Mouse (Mus musculus): ENCODE measurements around the gene Arhgap30. TPM values are rescaled to one million over a fixed set of nuclear protein-coding genes. Genes with fewer than 3 reads are reported as not detected.

The Arhgap30 gene
- polyA plus RNA-seq (2012; rRNA removed) = 1.4 and 1.8 TPM in 2 replicates

DNA sequence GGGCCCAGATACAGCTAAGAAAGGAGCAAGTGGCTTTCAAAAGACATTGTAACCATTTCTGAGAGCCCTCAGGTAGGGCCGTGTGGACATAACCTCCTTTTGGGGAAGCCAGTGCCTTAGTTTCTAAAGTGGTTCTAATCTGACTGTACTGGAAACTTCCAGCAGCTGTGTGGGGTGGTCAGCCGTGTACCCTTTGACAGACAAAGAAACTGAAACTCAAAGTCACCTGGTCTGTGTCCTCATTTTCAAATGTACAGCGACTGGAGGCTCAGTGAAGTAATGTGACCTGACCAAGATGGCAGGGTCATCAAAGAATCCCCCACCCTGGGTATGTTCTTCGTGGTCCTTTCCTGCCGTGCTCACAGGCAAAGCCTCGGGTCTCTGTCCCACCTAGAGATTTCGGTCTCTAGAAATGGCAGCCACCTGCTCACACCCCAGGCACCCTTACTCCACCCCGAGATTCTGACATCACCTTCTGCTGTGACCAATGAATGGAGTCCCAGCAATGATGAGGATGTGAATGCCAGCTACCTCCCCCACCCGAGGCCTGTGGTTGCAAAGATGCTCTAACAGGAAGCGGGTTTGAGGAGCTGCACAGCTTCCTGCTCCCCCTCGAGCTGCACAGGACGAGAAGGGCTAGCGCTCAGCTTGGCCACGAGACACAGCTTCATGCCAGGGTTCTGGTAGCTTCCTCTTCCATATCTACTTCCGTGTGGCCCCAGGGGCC is at the start of gene Arhgap30:
Arhgap30 (plus strand) TSS at position 579 of the 727 bp plus-strand sequence.
- DNase-seq (ENCODE audit: extremely low spot score in 1 of 2, low spot score in 1 of 2) = no peak

DNA sequence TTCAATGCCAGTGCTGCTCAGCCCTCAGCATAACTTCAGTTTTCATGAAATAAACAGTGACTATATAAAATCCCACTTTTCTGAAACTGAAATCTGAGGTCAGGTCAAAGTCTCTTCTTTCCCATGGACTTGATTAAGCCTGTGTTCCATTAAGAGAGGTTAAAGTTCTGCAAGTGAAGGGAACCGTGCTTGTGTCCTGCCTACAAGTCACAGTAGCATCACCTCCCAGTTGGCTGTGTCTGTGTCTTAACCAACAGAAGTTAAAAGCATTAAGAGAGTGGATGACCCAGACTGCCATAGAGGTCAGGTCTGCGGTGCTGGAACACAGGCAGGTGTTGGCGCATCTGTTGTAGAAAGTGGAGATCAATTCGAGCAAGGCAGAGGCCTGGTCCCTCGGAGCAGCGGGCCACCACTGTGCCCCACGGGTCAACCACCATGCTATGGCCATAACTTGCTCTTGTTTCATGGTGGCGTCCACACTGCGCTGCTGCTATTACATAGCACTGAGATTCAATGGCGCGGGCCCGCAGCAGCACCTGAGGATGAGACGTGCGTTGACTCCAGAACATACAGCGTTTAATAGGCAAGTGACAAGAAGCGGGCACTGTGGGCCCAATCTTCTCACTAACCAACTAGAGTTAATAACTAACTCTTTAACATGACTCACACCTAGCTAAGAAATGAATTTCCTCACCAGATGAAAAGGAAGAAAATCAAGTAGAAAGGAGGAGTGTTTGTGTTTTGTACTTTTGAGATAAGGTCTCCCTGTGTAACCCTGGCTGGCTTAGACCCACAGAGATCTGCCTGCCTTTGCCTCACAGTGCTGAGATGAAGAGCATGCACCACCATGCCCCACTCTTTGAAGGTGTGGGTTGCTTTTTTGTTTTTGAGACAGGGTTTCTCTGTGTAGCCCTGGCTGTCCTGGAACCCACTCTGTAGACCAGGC is 46.2 kb upstream of the Arhgap30 start:
- DNase-seq (ENCODE audit: extremely low spot score in 1 of 2, low spot score in 1 of 2) = no peak

DNA sequence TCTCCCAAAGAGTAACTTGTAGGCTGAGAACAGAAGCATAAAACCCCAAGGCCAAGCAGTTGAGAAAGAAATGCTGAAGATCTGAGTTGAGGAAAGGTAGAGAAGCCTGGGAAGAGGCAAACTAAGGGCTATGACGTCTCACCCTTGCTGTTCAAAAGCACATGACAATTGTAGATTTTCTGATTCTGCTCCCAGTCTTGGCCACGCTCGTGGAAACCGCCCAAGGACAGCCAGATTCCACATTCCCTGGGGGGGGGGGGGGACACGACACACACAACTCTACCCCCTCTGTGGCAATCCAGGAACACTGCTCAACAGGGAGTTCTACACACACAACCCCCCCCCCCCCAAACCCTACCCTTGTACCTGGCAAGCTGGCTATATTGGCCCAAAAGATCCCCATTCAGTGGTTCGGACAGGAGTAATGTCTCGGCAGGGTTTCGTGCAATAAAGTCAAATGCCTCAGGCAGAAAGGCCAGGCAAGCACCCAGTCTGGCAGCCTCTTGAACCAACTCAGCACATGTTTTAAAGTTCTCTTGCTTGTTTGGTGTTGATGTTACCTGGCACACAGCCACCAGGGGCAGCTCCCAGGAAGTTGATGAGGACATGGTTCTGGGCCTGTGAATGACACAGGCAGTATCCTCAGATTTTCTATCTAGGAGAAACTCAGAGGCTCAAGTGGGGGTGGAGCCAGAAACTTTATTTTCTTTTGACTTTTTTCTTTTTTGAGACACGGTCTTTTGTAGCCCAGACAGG is 44.7 kb upstream of the Arhgap30 start:
- no peak for DNase-seq (ENCODE audit: extremely low spot score in 1 of 2, low spot score in 1 of 2)

- DNase-seq (ENCODE audit: extremely low spot score in 1 of 2, low spot score in 1 of 2) = no peak
Observed at GRCm38 (mm10) chr1:171344715-171345114, 44.0 kb upstream of the Arhgap30 start.

DNA sequence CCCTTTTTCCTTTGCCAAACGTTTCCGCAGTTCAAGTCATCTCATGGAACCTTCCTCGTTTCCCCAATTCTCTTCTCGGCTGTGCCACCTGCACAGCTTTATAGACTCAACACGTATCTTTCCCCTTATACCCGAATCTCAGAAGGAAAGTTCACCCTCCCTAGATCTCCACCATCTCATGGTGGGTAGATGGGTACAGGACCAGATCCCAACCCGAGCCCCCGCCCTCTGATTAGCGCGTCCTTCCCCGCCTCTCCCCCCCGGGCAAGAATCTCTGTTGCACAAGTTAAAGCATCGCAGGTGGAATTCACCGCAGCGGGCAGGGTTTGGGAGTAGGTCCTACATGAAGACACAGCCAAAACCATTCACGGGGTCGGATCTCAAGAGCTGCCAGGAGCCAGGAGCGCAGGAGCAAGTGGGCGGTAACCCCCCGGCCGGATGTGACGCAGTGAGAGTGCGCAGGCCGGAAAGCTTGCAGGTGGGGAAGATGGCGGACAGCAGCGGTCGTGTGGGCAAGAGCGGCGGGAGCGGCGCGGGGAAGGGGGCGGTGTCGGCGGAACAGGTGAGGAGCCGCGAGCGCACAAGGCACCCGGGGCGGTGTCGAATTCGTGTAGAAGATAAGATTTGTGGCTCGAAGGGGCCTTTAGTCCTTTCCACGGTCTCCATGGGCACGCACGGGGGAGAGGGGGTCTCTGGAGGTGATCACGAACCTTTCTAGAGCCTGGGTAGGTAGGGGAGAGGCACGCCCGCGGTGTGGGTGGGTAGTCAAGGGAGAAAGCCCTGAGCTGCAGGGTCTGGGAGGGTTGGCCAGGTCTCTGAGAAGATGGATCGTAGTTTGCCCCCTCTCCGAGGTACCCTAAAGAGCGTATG is 43.3 kb upstream of the Arhgap30 start, which contains the start of the genes Nit1 and Pfdn2:
Nit1 (minus strand) TSS at position 422 of the 870 bp plus-strand sequence.
Pfdn2 (plus strand) TSS at position 446 of the 870 bp plus-strand sequence.
- DNase-seq (ENCODE audit: extremely low spot score in 1 of 2, low spot score in 1 of 2) = peak; percentile 81 to 93

DNA sequence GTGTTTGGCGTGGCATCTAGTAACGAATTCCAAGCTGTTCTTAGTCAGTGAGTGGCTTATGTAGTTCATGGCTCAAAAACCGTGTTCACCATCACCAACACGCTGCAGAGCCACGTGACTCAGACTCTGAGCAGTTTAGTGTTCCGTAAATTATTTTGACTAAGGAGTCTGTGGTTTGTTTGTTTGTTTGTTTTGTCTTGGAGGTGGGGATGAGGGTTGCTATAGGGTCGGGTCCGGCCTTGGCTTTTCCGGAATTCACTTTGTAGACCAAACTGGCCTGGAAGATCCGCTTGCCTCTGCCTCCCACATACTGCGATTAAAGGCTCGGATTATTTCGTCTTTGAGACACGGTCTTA is 42.7 kb upstream of the Arhgap30 start:
- no peak for DNase-seq (ENCODE audit: extremely low spot score in 1 of 2, low spot score in 1 of 2)

GRCm38 (mm10) chr1:171348665-171349064 is 40.1 kb upstream of the Arhgap30 start:
- DNase-seq (ENCODE audit: extremely low spot score in 1 of 2, low spot score in 1 of 2) = no peak

- no peak for DNase-seq (ENCODE audit: extremely low spot score in 1 of 2, low spot score in 1 of 2)
Observed at GRCm38 (mm10) chr1:171349210-171349609, 39.5 kb upstream of the Arhgap30 start.

- DNase-seq (ENCODE audit: extremely low spot score in 1 of 2, low spot score in 1 of 2) = no peak
Observed at GRCm38 (mm10) chr1:171355812-171356340, 32.9 kb upstream of the Arhgap30 start.

DNA sequence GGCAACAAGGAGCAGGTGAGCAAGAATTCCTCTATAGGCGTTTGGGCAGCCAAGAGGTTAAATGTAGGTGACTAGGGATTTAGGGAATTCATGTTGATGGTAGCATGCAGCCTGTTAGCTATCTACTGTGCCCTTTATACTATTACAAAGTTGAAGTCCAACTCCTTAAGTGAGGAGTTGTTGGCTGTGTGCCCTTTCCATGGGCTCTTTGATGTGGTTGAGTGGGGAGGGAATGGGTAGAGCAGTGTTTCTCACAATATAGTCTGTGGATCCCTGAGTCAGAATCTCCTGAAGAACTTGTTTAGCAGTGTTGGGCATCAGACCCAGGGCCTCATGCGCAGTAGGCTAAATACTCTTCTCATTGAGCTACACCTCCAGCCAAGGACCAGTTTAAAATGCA is 31.9 kb upstream of the Arhgap30 start:
- DNase-seq (ENCODE audit: extremely low spot score in 1 of 2, low spot score in 1 of 2) = no peak

GRCm38 (mm10) chr1:171358421-171358820 is 30.3 kb upstream of the Arhgap30 start:
- DNase-seq (ENCODE audit: extremely low spot score in 1 of 2, low spot score in 1 of 2) = peak in 1 of 2 experiments; percentile 64

- peak in 1 of 2 experiments; percentile 43 for DNase-seq (ENCODE audit: extremely low spot score in 1 of 2, low spot score in 1 of 2)
Observed at GRCm38 (mm10) chr1:171360253-171360652, 28.5 kb upstream of the Arhgap30 start.

DNA sequence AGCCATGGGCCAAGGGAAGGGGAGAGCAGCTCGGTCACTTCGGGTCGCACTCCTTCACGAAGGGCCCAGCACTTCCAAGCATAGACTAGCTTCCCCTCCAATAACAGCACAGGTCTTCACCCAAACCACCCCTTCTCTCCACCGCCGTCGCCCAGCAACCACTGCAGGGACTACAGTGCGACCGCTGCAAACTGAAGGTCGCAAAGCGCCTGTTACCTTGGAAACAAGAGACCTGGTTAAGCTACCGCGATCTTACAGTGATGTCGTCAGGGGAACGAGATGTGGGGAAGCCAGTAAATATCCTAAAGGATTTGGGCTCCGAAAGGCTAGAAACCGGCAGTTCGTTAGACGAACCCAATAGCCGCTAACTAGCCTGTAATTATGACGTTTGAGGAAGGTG is 28.1 kb upstream of the Arhgap30 start, which contains the start of gene Klhdc9:
Klhdc9 (minus strand) TSS at position 143 of the 400 bp plus-strand sequence.
- DNase-seq (ENCODE audit: extremely low spot score in 1 of 2, low spot score in 1 of 2) = peak; percentile 94 to 95

- DNase-seq (ENCODE audit: extremely low spot score in 1 of 2, low spot score in 1 of 2) = peak in 1 of 2 experiments; percentile 88
Observed at GRCm38 (mm10) chr1:171361106-171362103, 27.3 kb upstream of the Arhgap30 start.

DNA sequence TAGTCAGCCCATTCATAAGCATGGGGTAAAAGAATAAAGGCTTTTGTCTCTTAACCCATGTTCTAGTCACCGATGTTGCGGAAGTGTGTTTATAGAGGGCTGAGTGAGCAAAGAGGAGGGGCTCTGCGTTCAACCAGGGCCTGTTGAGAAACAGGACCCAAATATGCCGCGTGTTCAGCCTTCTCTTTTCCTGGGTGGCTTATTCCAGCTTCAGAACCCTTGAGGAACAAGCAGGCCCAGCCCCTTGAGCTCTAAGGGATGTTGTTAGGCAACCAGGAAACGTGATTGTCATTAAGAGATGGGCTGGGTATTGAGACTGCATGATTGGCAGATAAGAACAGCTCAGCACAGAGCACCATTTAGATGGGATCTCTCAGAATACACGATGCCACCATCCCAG is 22.8 kb upstream of the Arhgap30 start:
- no peak for DNase-seq (ENCODE audit: extremely low spot score in 1 of 2, low spot score in 1 of 2)

- DNase-seq (ENCODE audit: extremely low spot score in 1 of 2, low spot score in 1 of 2) = no peak
Observed at GRCm38 (mm10) chr1:171369845-171370556, 18.8 kb upstream of the Arhgap30 start, which contains the start of gene Nectin4. Gene Nectin4 (plus strand): TSS chr1:171370099.

DNA sequence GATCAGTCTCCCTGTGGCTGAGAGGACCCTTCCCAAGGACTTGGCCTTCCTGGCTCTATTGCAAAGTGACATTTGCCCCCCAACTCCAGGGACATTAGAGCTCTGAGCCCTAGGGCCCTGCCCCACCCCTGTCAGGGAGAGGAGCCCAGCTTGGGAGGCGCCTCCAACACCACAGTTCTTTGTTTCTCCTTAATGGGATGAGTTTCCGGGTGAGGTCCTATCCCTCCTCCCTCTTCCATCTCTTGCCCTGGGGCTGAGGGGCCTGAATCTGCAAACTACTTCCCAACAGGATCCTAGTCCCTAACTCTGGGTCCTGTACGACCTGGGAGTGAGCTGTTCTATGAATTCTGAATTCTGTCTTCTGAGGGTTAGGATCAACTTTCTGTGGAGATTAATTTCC is 15.9 kb upstream of the Arhgap30 start:
- DNase-seq (ENCODE audit: extremely low spot score in 1 of 2, low spot score in 1 of 2) = no peak

Data from frontal cortex, adult 2 months (tissue).